ENCODE assay signal across 27 mouse cellular contexts in the genomic region with DNA sequence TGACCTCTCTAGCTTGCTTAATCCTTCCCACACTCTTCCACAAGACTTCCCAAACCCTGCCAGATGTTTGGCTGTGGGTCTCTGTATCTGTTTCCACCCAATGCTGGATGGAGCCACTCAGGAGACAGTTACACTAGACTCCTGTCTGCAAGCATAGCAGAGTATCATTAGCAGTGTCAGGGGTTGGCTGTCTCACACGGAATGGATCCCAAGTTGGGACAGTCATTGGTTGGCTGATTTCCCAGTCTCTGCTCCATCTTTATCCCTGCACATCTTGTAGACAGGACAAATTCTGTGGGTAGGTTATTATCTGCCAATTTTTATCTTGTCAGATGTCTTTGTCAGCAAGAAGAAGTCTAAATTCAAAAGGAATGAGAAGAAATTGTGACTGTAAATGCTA. TPM values are rescaled to one million over a fixed set of nuclear protein-coding genes. Genes with fewer than 3 reads are reported as not detected.
"Had no signal": no experiment of that assay in that cellular context is flagged by ENCODE, and none has a peak within 500 bp of the region (broad histone marks: within the 10 kb centered on the region; RNA-seq: fewer than 3 reads in every experiment).

No protein-coding gene starts in this region.

- ATAC-seq: hindbrain, embryonic 16.5 days; intestine, embryonic 16.5 days; liver, embryonic 12.5 days had no signal

- H3K4me2 ChIP-seq: heart, embryonic 12.5 days; hindbrain, embryonic 12.5 days; hindbrain, embryonic 14.5 days; kidney, embryonic 15.5 days; limb, embryonic 13.5 days; limb, embryonic 15.5 days; liver, embryonic 12.5 days had no signal

- DNase-seq: gastrocnemius, postnatal 14 days; gastrocnemius, postnatal 36 days; heart, adult 18-20 months; heart, postnatal 10 days; heart, postnatal 36 days; kidney, adult 11 months; kidney, adult 2 months; kidney, adult 9 months; kidney, postnatal 14 days; kidney, postnatal 36 days; layer of hippocampus, adult 9-11 months; layer of hippocampus, postnatal 36 days; left cerebral cortex, postnatal 4 days had no signal

- H3K36me3 ChIP-seq: heart, embryonic 10.5 days; heart, embryonic 12.5 days; hindbrain, embryonic 12.5 days; kidney, embryonic 15.5 days; limb, embryonic 13.5 days; limb, embryonic 15.5 days; liver, embryonic 12.5 days had no signal

- H3K9ac ChIP-seq: heart, embryonic 12.5 days; hindbrain, embryonic 12.5 days; hindbrain, embryonic 14.5 days; kidney, embryonic 15.5 days; limb, embryonic 13.5 days; limb, embryonic 15.5 days; liver, embryonic 12.5 days; liver, embryonic 14.5 days had no signal

- H3K4me1 ChIP-seq: heart, embryonic 10.5 days; kidney, embryonic 15.5 days; limb, embryonic 13.5 days; limb, embryonic 15.5 days; liver, embryonic 12.5 days had no signal

- H3K4me3 ChIP-seq: heart, embryonic 10.5 days; heart, embryonic 12.5 days; hindbrain, embryonic 12.5 days; kidney, embryonic 15.5 days; limb, embryonic 13.5 days; limb, embryonic 15.5 days; liver, embryonic 12.5 days had no signal

- H3K27me3 ChIP-seq: heart, embryonic 12.5 days; hindbrain, embryonic 12.5 days; kidney, embryonic 15.5 days; limb, embryonic 13.5 days; limb, embryonic 15.5 days; liver, embryonic 12.5 days had no signal

- H3K27ac ChIP-seq: heart, embryonic 10.5 days; hindbrain, embryonic 12.5 days; hindbrain, embryonic 14.5 days; kidney, embryonic 15.5 days; kidney, postnatal 0 days; limb, embryonic 13.5 days; limb, embryonic 15.5 days; liver, embryonic 12.5 days; liver, embryonic 14.5 days had no signal

- H3K9me3 ChIP-seq: heart, embryonic 10.5 days; heart, embryonic 12.5 days; hindbrain, embryonic 12.5 days; kidney, embryonic 15.5 days; limb, embryonic 13.5 days; limb, embryonic 15.5 days; liver, embryonic 12.5 days had no signal

RNA-seq across cellular contexts. Expression of gene Vit, which starts 4.4 kb away (rescaled TPM):
- polyA plus RNA-seq: heart, embryonic 14.5 days; limb, embryonic 11.5 days had no signal
